Mouse (Mus musculus) embryonic facial prominence, embryonic 11.5 days (tissue): ENCODE data around the gene Lrrc34. TPM values are rescaled to one million over a fixed set of nuclear protein-coding genes. Genes with fewer than 3 reads are reported as not detected.
A peak's percentile ranks its signal among the peaks of the same experiment; 100 is the strongest.

Experiments used
- ATAC-seq: fragments of 200-750 bp; cut with Nextera tagmentation; replicated peaks from 2 replicates; pipeline ENCODE4 v1.8.0; 2017; ENCODE audit warnings: low read depth; ENCODE audit not compliant: insufficient number of reproducible peaks, low FRiP score, low TSS enrichment
- DNase-seq: peaks from one replicate; pipeline ENCODE4 v3.0.0-alpha.2; 2015; ENCODE audit warnings: low spot score
- H3K27ac ChIP-seq: fragments of 300-500 bp; sonication (generic); replicated peaks from 2 replicates; pipeline ENCODE4 v1.5.1; 2014; ENCODE audit warnings: mild to moderate bottlenecking, low read depth, low read length, control low read depth
- H3K27me3 ChIP-seq: fragments of 300-500 bp; sonication (generic); 2 replicates; pipeline ENCODE4 v1.6.1; 2014; ENCODE audit warnings: mild to moderate bottlenecking, low read length, moderate library complexity, mixed read lengths; ENCODE audit not compliant: control insufficient read depth, insufficient read depth
- H3K36me3 ChIP-seq: fragments of 300-500 bp; sonication (generic); replicated peaks from 2 replicates; pipeline ENCODE4 v1.6.1; 2014; ENCODE audit warnings: low read depth, mild to moderate bottlenecking, low read length, moderate library complexity, mixed read lengths; ENCODE audit not compliant: control insufficient read depth, insufficient read depth
- H3K4me1 ChIP-seq: fragments of 300-500 bp; sonication (generic); 2 replicates; pipeline ENCODE4 v1.6.1; 2014; ENCODE audit warnings: low read length, mixed read lengths; ENCODE audit not compliant: control insufficient read depth, insufficient read depth
- H3K4me2 ChIP-seq: fragments of 300-500 bp; sonication (generic); 2 replicates; pipeline ENCODE4 v1.6.1; 2014; ENCODE audit warnings: low read depth, mild to moderate bottlenecking, control low read depth, low read length, moderate library complexity
- H3K4me3 ChIP-seq: fragments of 300-500 bp; sonication (generic); 2 replicates; pipeline ENCODE4 v1.5.1; 2014; ENCODE audit warnings: low read depth, low read length, control low read depth
- H3K9ac ChIP-seq: fragments of 300-500 bp; sonication (generic); replicated peaks from 2 replicates; pipeline ENCODE4 v1.6.1; 2014; ENCODE audit warnings: mild to moderate bottlenecking, control low read depth, low read length
- H3K9me3 ChIP-seq: fragments of 300-500 bp; sonication (generic); replicated peaks from 2 replicates; pipeline ENCODE4 v1.6.1; 2016; ENCODE audit warnings: mild to moderate bottlenecking, low read length, inconsistent platforms, mixed read lengths; ENCODE audit not compliant: control insufficient read depth
- WGBS: fragments of 180-500 bp; shearing (Covaris S2); extraction: QIAGEN DNeasy Blood & Tissue Kit; methylation state at CpG from one replicate; pipeline ENCODE4 v1.1.7; 2014; 5-methylcytosine and 5-hydroxymethylcytosine counted together
- polyA plus RNA-seq: library from polyadenylated mRNA; unstranded; fragments of >200 nt; fragmentation: Nextera tagmentation; extraction: Ambion mirVana; gene quantifications from 2 replicates; pipeline ENCODE4 v1.2.1, GENCODE M21; 2014

Lrrc34 gene
- polyA plus RNA-seq, 1 experiment from 2014 or later: 2.7 TPM

DNA sequence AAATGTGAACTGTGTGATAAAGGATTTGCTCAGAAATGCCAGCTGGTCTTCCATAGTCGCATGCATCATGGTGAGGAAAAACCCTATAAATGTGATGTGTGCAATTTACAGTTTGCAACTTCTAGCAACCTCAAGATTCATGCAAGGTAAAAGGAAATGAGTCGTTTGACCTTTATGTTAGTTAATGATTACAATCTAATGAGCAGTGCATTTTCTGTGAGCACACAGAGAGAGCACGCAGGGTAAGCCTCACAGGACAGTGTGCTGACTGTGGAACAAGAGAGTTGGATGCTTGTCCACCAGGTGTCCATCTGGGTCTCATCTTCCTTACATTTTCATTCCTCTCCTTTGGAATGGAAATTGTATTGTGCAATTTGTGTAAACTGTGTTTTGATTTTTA is 38.7 kb downstream of the Lrrc34 start:
- Histone ChIP-seq H3K4me3 (no peak overlapping the region), H3K4me2 (no peak overlapping the region), H3K27ac (no peak overlapping the region), H3K36me3 (peaks cover 10% of the 10 kb centered on the region), H3K4me1 (no peaks in the 10 kb centered on the region), H3K9me3 (no peaks in the 10 kb centered on the region), H3K9ac (no peak overlapping the region), H3K27me3 (no peaks in the 10 kb centered on the region)
- DNase-seq: no peak
- no peak for ATAC-seq
- 88% methylated on average over 3 of the region's 3 CpGs for WGBS

DNA sequence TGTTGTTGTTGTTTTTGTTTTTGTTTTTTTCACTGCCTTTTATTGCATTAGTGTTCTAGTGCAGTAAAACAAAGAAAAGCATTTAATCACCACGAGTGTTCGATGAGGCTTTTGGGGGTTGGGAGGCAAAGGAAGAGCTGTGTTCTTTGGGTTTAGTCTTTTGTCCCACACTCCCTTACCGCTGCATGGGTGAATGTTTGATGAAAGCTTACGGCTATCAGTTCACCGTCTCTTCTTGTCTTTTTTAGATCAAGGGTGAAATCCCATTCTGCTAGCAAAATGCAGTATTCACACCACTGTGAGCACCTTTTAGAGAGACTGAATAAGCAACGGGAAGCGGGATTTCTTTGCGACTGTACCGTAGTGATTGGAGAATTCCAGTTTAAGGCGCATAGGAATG is 44.4 kb downstream of the Lrrc34 start:
- H3K27me3 ChIP-seq: 0 out of 2 replicates have a peak, but pooled peaks cover under 1% of the 10 kb centered on the region
- H3K4me2 ChIP-seq: peak overlapping the region; percentile 37
- ATAC-seq (no peak), DNase-seq (no peak)
- peak overlapping the region; percentile 82 for H3K9ac ChIP-seq
- WGBS: 46% methylated on average over 10 of the region's 10 CpGs
- H3K9me3 ChIP-seq: no peaks in the 10 kb centered on the region
- no peaks in the 10 kb centered on the region for H3K4me1 ChIP-seq
- H3K4me3 ChIP-seq: peak overlapping the region; percentile 83
- H3K36me3 ChIP-seq: no peaks in the 10 kb centered on the region; the same call in 1 of the 2 replicates
- no peak overlapping the region for H3K27ac ChIP-seq

DNA sequence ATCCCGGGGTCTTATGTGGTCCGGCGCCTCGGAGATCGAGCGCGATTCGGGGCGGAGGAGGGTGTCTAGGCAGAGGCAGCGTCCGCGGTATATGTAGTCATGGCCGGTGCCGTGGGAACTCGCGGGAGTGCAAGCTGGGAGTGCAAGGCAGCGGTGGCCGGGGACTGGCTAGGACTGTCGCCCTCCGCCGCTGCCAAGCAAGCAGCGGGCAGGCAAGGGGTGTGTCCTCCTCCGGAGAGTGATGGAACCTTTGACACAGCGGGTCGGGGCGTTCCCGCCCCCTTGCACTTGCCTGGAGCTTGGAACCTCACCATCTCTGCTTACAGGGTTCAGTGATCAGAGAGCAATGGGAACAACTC is 45.0 kb downstream of the Lrrc34 start:
- ATAC-seq: no peak; the same call in 1 of the 2 replicates
- 0% methylated on average over 27 of the region's 27 CpGs for WGBS
- peak overlapping the region; percentile 83 for H3K4me3 ChIP-seq
- peak overlapping the region; percentile 82 for H3K9ac ChIP-seq
- H3K9me3 ChIP-seq: no peaks in the 10 kb centered on the region
- no peaks in the 10 kb centered on the region for H3K4me1 ChIP-seq
- peak overlapping the region; percentile 37 for H3K4me2 ChIP-seq
- H3K27me3 ChIP-seq: peaks cover 2% of the 10 kb centered on the region; the same call in 1 of the 2 replicates
- no peak for DNase-seq
- no peaks in the 10 kb centered on the region; the same call in 1 of the 2 replicates for H3K36me3 ChIP-seq
- H3K27ac ChIP-seq: peak overlapping the region; percentile 66

DNA sequence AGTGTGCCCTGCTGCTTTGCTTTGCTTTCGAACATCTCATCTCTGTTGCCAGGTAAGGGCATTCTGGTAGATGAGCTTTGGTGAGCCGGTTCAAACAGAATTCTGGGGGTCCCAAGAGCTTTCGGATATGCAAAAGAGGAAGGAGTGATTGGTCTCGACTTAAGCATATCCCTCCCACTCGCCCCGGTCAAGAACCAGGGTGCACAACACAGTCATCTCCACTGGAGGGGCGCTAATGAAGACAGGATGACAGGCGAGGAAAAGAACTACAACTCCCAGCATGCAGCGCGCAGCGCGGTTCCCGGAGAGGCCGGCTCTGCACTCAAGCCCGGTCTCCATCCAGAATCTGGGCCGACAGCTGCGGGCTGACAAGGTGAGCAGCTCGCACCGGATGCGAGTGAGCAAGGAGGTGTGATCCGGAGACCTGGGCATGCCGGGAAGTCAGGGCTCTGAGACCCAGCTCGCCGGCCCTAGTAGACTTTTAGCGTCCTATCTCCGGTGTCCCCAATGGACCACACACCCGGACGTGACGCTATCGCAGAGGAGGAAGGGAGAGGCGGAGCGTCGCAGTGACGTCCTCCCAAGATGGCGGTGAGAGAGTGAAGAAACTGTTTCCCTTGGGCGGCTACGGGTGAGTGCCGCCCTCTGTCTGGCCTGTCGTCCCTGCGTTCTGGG is 45.5 kb downstream of the Lrrc34 start, which contains the start of gene Mynn:
Gene Mynn (plus strand): TSS at position 1 of the 675 bp plus-strand sequence.
- peak within 1 kb of the TSS; percentile 86 for H3K4me2 ChIP-seq
- under 1% methylated on average over 38 of the region's 40 CpGs for WGBS
- ATAC-seq: peak; percentile 93

GRCm38 (mm10) chr3:30601610-30602064 is 46.0 kb downstream of the Lrrc34 start:
- Histone ChIP-seq H3K4me2 (peak overlapping the region; percentile 47), H3K4me1 (no peaks in the 10 kb centered on the region), H3K9me3 (no peaks in the 10 kb centered on the region), H3K27ac (peak overlapping the region; percentile 66), H3K9ac (no peak overlapping the region), H3K27me3 (peaks cover 2% of the 10 kb centered on the region; the same call in 1 of the 2 replicates), H3K36me3 (no peaks in the 10 kb centered on the region), H3K4me3 (peak overlapping the region; percentile 83)
- ATAC-seq (no peak), DNase-seq (no peak)
- under 1% methylated on average over 13 of the region's 13 CpGs for WGBS

More for the DNA sequence above, 45.5 kb downstream of the Lrrc34 start, which contains the start of gene Mynn:
- Histone ChIP-seq H3K36me3 (no peaks in the 10 kb centered on the region), H3K4me3 (peak within 1 kb of the TSS; percentile 83), H3K27me3 (peaks cover 2% of the 10 kb centered on the region; the same call in 1 of the 2 replicates), H3K27ac (peak within 1 kb of the TSS; percentile 66), H3K9me3 (no peaks in the 10 kb centered on the region), H3K4me1 (no peaks in the 10 kb centered on the region), H3K9ac (peak within 1 kb of the TSS; percentile 82)
- peak; percentile 97 for DNase-seq

- H3K27me3 ChIP-seq: peaks cover 2% of the 10 kb centered on the region; the same call in 1 of the 2 replicates
- peak overlapping the region; percentile 45 for H3K4me3 ChIP-seq
- no peak overlapping the region for H3K9ac ChIP-seq
- ATAC-seq: no peak
- H3K4me2 ChIP-seq: peak overlapping the region; percentile 47
- H3K4me1 ChIP-seq: no peaks in the 10 kb centered on the region
- DNase-seq: peak; percentile 94
- no peaks in the 10 kb centered on the region for H3K9me3 ChIP-seq
- H3K36me3 ChIP-seq: no peaks in the 10 kb centered on the region
- 0% methylated on average over 17 of the region's 17 CpGs for WGBS
- no peak overlapping the region for H3K27ac ChIP-seq
Measured at GRCm38 (mm10) chr3:30601175-30601574, 46.5 kb downstream of the Lrrc34 start.

DNA sequence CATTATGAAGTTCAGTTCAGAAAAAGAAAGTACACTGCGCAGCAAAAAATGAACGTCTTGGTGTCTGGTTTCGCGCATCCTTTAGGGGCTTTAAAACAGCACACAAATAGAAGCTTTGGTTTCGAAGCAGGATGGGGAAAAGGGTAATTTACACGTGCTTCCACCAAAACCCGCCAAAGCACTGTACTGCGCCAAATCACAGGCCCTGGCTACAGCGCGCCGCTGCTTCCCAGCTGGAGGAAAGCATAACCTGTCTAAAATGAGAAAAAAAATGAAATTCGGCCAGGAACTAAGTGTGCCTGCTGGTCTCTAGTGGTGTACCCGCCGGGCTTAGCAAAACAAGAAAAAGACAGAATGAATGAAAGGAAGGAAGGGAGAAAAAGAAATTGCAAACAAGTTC is 47.0 kb downstream of the Lrrc34 start:
- Histone ChIP-seq H3K4me2 (peak overlapping the region; percentile 86), H3K4me3 (peak overlapping the region; percentile 45), H3K27ac (no peak overlapping the region; the same call in 1 of the 2 replicates), H3K9ac (peak overlapping the region; percentile 51; the same call in 1 of the 2 replicates), H3K9me3 (no peaks in the 10 kb centered on the region), H3K4me1 (no peaks in the 10 kb centered on the region), H3K27me3 (peaks cover 2% of the 10 kb centered on the region; the same call in 1 of the 2 replicates), H3K36me3 (no peaks in the 10 kb centered on the region)
- 0% methylated on average over 14 of the region's 14 CpGs for WGBS
- ATAC-seq (no peak), DNase-seq (peak; percentile 62)
